Mouse (Mus musculus) megakaryocyte, embryonic 14.5 days (primary cell): ENCODE results near the gene Vmn2r89.

Source experiments
- FLI1 ChIP-seq: IDR thresholded peaks from 2 replicates; pipeline ENCODE4 v1.6.1; 2012; ENCODE audit warnings: low read length, inconsistent platforms, mixed read lengths
- GATA1 ChIP-seq: IDR thresholded peaks from 3 replicates; pipeline ENCODE4 v1.6.1; 2012; ENCODE audit warnings: mixed read lengths, low read length, inconsistent platforms, borderline replicate concordance

DNA sequence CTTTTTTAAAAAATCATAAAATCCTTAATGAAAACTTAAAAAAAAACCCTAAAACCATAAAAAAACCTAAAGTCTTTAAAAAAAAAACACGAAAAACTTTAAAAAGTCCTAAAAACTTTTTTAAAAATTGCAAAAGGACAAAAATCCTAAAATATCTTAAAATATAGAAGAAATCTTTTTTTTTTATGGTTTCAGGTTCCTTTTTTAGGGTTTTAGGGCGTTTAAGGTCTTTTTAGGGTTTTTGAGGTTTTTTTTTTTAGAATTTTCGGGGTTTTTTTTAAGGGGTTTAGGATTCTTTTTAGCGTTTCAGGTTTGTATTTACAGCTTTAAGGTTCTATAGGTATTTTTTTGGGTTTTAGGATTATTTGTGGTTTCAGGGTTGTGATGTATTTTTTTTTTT is 48.8 kb downstream of the Vmn2r89 start:
- no peak for TF ChIP-seq GATA1
- TF ChIP-seq FLI1: no peak
